Mouse (Mus musculus): ENCODE data around the gene Hspb8. TPM values are rescaled to one million over a fixed set of nuclear protein-coding genes. Genes with fewer than 3 reads are reported as not detected.
A peak's percentile ranks its signal among the peaks of the same experiment; 100 is the strongest.

The Hspb8 gene
- polyA plus RNA-seq (2014; fragmentation: Nextera tagmentation; extraction: Ambion mirVana) = 8.1 and 11.1 TPM in 2 replicates

GRCm38 (mm10) chr5:116422699-116423201 is at the start of gene Hspb8:
Hspb8 (minus strand) TSS chr5:116422864.
- peak within 1 kb of the TSS; percentile 72 for H3K4me2 ChIP-seq
- under 1% methylated on average over 20 of the region's 20 CpGs for WGBS
- H3K9ac ChIP-seq = peak within 1 kb of the TSS; percentile 60
- ATAC-seq (ENCODE audit: insufficient read depth) (peak; percentile 85), DNase-seq (peak; percentile 80)
- no peaks in the 10 kb centered on the region for H3K9me3 ChIP-seq (ENCODE audit: low read depth, low read length)
- H3K27ac ChIP-seq (ENCODE audit: low read depth) = peak within 1 kb of the TSS; percentile 75
- H3K27me3 ChIP-seq (ENCODE audit: insufficient read depth, low read length) = no peaks in the 10 kb centered on the region
- H3K4me3 ChIP-seq (ENCODE audit: low read depth, low read length) = peak within 1 kb of the TSS; percentile 35
- H3K4me1 ChIP-seq (ENCODE audit: insufficient read depth) = peaks cover 23% of the 10 kb centered on the region
- H3K36me3 ChIP-seq (ENCODE audit: insufficient read depth) = no peaks in the 10 kb centered on the region
- TF ChIP-seq CTCF (IDR thresholded peaks at IDR 0.05; ENCODE audit: low read depth) = no peak

DNA sequence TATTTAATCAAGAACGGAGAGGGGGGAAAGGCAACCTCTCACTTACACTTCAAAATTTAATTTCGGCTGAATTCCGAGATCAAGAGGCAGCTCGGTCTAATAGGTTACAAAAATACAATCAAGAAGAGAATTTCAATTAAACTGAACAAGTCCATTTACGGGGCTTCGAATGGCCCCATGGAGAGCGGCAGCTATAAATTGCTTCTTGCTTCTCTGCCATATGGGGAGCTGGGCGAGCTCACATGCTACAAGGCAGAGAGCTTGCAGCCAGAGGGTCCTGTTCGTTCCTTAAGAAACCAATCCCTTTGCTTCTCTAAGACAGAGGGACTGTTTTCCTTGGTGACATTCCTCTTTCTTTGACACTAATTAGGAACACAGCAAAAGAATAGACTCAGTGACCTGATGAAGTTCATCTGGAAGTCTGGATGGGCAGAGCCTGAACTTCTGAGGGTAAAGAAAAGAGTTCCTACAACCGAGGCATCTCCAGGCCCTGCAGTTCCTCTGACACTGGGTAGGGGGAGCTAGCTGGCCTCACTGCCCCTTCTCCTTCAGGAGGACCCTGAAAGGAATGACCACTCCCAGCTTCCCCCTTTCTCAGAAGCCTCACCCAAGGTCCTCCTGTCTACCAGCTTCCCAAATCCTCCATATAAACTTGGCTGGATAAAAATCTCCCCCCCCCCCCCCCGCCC is 38.8 kb upstream of the Hspb8 start:
- Histone ChIP-seq H3K27me3 (ENCODE audit: insufficient read depth, low read length) (no peaks in the 10 kb centered on the region), H3K4me3 (ENCODE audit: low read depth, low read length) (no peak overlapping the region), H3K9ac (no peak overlapping the region), H3K4me1 (ENCODE audit: insufficient read depth) (no peaks in the 10 kb centered on the region), H3K27ac (ENCODE audit: low read depth) (no peak overlapping the region), H3K9me3 (ENCODE audit: low read depth, low read length) (no peaks in the 10 kb centered on the region), H3K4me2 (no peak overlapping the region), H3K36me3 (ENCODE audit: insufficient read depth) (no peaks in the 10 kb centered on the region)
- ATAC-seq (ENCODE audit: insufficient read depth) (no peak), DNase-seq (no peak)
- 61% methylated on average over 11 of the region's 11 CpGs for WGBS
- peak; percentile 61 for TF ChIP-seq CTCF (IDR thresholded peaks at IDR 0.05; ENCODE audit: low read depth)

DNA sequence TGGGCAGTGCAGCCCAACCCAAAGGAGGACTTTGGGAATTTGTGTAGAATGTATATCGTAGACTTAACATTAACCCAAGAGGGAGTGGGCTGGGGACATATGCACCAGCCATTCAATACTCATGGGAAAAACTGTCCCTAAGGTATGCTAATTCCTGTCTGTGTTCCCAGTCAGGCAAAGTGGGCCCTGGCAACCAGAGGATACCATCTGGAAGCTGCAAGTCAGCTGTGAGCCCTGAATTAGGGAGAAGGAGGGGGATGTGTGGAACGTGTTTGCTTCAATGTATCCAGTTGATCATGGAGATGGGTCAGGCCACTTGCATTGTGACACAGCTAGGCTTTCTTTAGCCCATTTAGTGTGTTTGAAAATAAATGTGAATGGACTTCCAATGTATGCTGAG is 37.3 kb upstream of the Hspb8 start:
- WGBS = 83% methylated on average over 2 of the region's 2 CpGs
- Histone ChIP-seq H3K4me3 (ENCODE audit: low read depth, low read length) (no peak overlapping the region), H3K4me2 (no peak overlapping the region), H3K27ac (ENCODE audit: low read depth) (no peak overlapping the region), H3K27me3 (ENCODE audit: insufficient read depth, low read length) (no peaks in the 10 kb centered on the region), H3K9me3 (ENCODE audit: low read depth, low read length) (no peaks in the 10 kb centered on the region), H3K4me1 (ENCODE audit: insufficient read depth) (no peaks in the 10 kb centered on the region), H3K9ac (no peak overlapping the region), H3K36me3 (ENCODE audit: insufficient read depth) (no peaks in the 10 kb centered on the region)
- DNase-seq = no peak
- TF ChIP-seq CTCF (IDR thresholded peaks at IDR 0.05; ENCODE audit: low read depth) = no peak
- no peak for ATAC-seq (ENCODE audit: insufficient read depth)

- DNase-seq (no peak), ATAC-seq (ENCODE audit: insufficient read depth) (no peak)
- H3K4me3 ChIP-seq (ENCODE audit: low read depth, low read length) = no peak overlapping the region
- H3K27ac ChIP-seq (ENCODE audit: low read depth) = no peak overlapping the region
- no peak overlapping the region for H3K9ac ChIP-seq
- H3K36me3 ChIP-seq (ENCODE audit: insufficient read depth) = no peaks in the 10 kb centered on the region
- TF ChIP-seq CTCF (IDR thresholded peaks at IDR 0.05; ENCODE audit: low read depth) = no peak
- no peaks in the 10 kb centered on the region for H3K27me3 ChIP-seq (ENCODE audit: insufficient read depth, low read length)
- no peaks in the 10 kb centered on the region for H3K4me1 ChIP-seq (ENCODE audit: insufficient read depth)
- H3K4me2 ChIP-seq = no peak overlapping the region
- H3K9me3 ChIP-seq (ENCODE audit: low read depth, low read length) = no peaks in the 10 kb centered on the region
- 77% methylated on average over 7 of the region's 7 CpGs for WGBS
Measured at GRCm38 (mm10) chr5:116457791-116458190, 35.1 kb upstream of the Hspb8 start.

DNA sequence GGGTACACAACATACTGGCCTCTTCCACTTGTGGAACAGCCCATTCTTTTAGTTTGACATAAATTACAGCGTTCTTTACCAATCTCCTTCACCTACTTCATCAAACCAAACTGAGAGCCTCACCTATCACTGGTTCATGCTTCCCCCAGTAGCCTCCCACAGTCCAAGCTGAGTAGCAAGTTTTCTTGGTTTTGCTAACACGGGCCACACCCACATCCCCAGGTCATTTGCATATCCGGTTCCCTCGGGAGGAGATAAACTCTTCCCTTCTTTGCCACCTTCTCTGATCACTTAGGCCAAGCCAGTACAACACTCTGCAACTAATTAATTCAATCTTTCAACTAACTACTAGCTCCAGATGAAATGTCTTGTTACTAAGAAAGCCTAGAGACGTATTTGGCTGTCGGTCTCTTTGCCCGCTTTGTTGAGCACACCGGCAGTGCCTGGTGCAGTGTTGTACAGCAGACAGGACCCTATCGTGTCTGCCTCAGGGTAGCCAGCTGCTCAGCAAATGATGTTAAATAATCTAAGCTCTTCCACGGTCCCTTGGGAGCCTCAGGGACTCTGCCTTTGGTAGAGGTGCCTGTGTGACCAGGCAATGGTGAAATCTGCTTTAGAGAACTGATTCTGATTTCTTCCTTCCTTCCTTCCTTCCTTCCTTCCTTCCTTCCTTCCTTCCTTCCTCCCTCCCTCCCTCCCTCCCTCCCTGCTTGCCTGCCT is 34.3 kb upstream of the Hspb8 start:
- H3K27me3 ChIP-seq (ENCODE audit: insufficient read depth, low read length) = no peaks in the 10 kb centered on the region
- no peaks in the 10 kb centered on the region for H3K9me3 ChIP-seq (ENCODE audit: low read depth, low read length)
- H3K36me3 ChIP-seq (ENCODE audit: insufficient read depth) = no peaks in the 10 kb centered on the region
- TF ChIP-seq CTCF (IDR thresholded peaks at IDR 0.05; ENCODE audit: low read depth) = no peak
- H3K27ac ChIP-seq (ENCODE audit: low read depth) = no peak overlapping the region
- 0 out of 2 replicates have a peak overlapping the region, but pooled peaks have one; percentile 20 for H3K4me2 ChIP-seq
- H3K4me1 ChIP-seq (ENCODE audit: insufficient read depth) = no peaks in the 10 kb centered on the region
- no peak overlapping the region for H3K9ac ChIP-seq
- DNase-seq = no peak
- H3K4me3 ChIP-seq (ENCODE audit: low read depth, low read length) = no peak overlapping the region
- WGBS = 32% methylated on average over 10 of the region's 10 CpGs
- no peak for ATAC-seq (ENCODE audit: insufficient read depth)

DNA sequence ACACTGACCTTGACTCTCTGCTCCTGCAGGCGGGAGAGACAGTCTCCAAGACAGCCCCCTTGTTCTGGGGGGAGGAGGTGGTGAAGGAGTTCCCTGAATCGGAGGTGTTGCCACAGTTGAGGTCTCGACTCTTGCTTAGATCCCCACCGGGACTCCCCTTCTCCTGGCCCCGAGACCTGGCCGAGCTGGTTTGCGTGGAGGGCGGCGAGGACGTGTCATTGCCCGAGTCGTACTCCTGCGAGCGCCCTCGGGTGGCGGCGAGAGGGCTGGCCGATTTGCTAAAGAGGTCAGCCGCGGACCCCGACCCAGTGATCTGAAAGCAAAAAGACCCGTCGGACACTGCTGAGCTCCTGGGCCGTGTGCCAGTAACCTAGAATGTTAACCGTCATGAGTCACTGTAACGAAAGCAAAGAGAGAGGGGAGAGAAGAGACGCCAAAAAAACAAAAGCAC is 30.8 kb upstream of the Hspb8 start:
- H3K9me3 ChIP-seq (ENCODE audit: low read depth, low read length) = no peaks in the 10 kb centered on the region
- H3K27ac ChIP-seq (ENCODE audit: low read depth) = peak overlapping the region; percentile 59; the same call in 1 of the 2 replicates
- 0 out of 2 replicates have a peak, but pooled peaks cover 3% of the 10 kb centered on the region for H3K4me1 ChIP-seq (ENCODE audit: insufficient read depth)
- 4% methylated on average over 27 of the region's 27 CpGs for WGBS
- TF ChIP-seq CTCF (IDR thresholded peaks at IDR 0.05; ENCODE audit: low read depth) = peak; percentile 68
- peak overlapping the region; percentile 17; the same call in 1 of the 2 replicates for H3K9ac ChIP-seq
- peak overlapping the region; percentile 26 for H3K4me3 ChIP-seq (ENCODE audit: low read depth, low read length)
- H3K4me2 ChIP-seq = peak overlapping the region; percentile 62
- no peaks in the 10 kb centered on the region for H3K36me3 ChIP-seq (ENCODE audit: insufficient read depth)
- ATAC-seq (ENCODE audit: insufficient read depth) = peak; percentile 47; the same call in 1 of the 2 replicates
- H3K27me3 ChIP-seq (ENCODE audit: insufficient read depth, low read length) = no peaks in the 10 kb centered on the region
- DNase-seq = peak; percentile 90

- Histone ChIP-seq H3K27ac (ENCODE audit: low read depth) (no peak overlapping the region), H3K4me3 (ENCODE audit: low read depth, low read length) (no peak overlapping the region), H3K9me3 (ENCODE audit: low read depth, low read length) (no peaks in the 10 kb centered on the region), H3K4me1 (ENCODE audit: insufficient read depth) (peaks cover 3% of the 10 kb centered on the region; the same call in 1 of the 2 replicates), H3K9ac (no peak overlapping the region), H3K36me3 (ENCODE audit: insufficient read depth) (no peaks in the 10 kb centered on the region), H3K4me2 (no peak overlapping the region), H3K27me3 (ENCODE audit: insufficient read depth, low read length) (no peaks in the 10 kb centered on the region)
- 67% methylated on average over 8 of the region's 8 CpGs for WGBS
- no peak for TF ChIP-seq CTCF (IDR thresholded peaks at IDR 0.05; ENCODE audit: low read depth)
- DNase-seq (no peak), ATAC-seq (ENCODE audit: insufficient read depth) (no peak)
Measured at GRCm38 (mm10) chr5:116450901-116451300, 28.2 kb upstream of the Hspb8 start.
